Mouse (Mus musculus): ENCODE measurements at regions not wholly inside any gene's neighbourhood (a gene's known extent, or its start where the extent isn't known, plus 50 kb on each side); places are given as distances from the start of the nearest gene placed in this dataset.

GRCm38 (mm10) chr3:102386091-102386490, 83.6 kb upstream of the Ngf start:
- DNase-seq (ENCODE audit: low spot score in 2 of 2): no peak

- no peak for DNase-seq (ENCODE audit: low spot score in 2 of 2)
These were observed 85.1 kb upstream of the Ngf start for GRCm38 (mm10) chr3:102384596-102384995.

- no peak for DNase-seq (ENCODE audit: low spot score in 2 of 2)
These were observed 86.0 kb upstream of the Ngf start for GRCm38 (mm10) chr3:102383671-102384070.

GRCm38 (mm10) chr3:102381683-102382082, 88.0 kb upstream of the Ngf start:
- DNase-seq (ENCODE audit: low spot score in 2 of 2): no peak

- DNase-seq (ENCODE audit: low spot score in 2 of 2): no peak
These were observed 95.2 kb upstream of the Ngf start for GRCm38 (mm10) chr3:102374381-102375060.

GRCm38 (mm10) chr3:102372205-102372899, 97.4 kb upstream of the Ngf start:
- DNase-seq (ENCODE audit: low spot score in 2 of 2): no peak

GRCm38 (mm10) chr3:102366188-102366587, 103.5 kb upstream of the Ngf start:
- no peak for DNase-seq (ENCODE audit: low spot score in 2 of 2)

- no peak for DNase-seq (ENCODE audit: low spot score in 2 of 2)
These were observed 105.3 kb upstream of the Ngf start for GRCm38 (mm10) chr3:102364326-102364935.

- DNase-seq (ENCODE audit: low spot score in 2 of 2): no peak
These were observed 108.9 kb upstream of the Ngf start for GRCm38 (mm10) chr3:102360732-102361280.

GRCm38 (mm10) chr3:102358801-102359200, 110.9 kb upstream of the Ngf start:
- DNase-seq (ENCODE audit: low spot score in 2 of 2): no peak

GRCm38 (mm10) chr3:102357062-102357610, 112.6 kb upstream of the Ngf start:
- no peak for DNase-seq (ENCODE audit: low spot score in 2 of 2)

GRCm38 (mm10) chr3:102355352-102355751, 114.4 kb upstream of the Ngf start:
- DNase-seq (ENCODE audit: low spot score in 2 of 2): no peak

- no peak for DNase-seq (ENCODE audit: low spot score in 2 of 2)
These were observed 114.9 kb upstream of the Ngf start for GRCm38 (mm10) chr3:102354771-102355170.

GRCm38 (mm10) chr3:102353277-102353900, 116.3 kb upstream of the Ngf start:
- no peak for DNase-seq (ENCODE audit: low spot score in 2 of 2)

GRCm38 (mm10) chr3:102346077-102346476, 123.6 kb upstream of the Ngf start:
- no peak for DNase-seq (ENCODE audit: low spot score in 2 of 2)

GRCm38 (mm10) chr3:102345291-102345690, 124.4 kb upstream of the Ngf start:
- no peak for DNase-seq (ENCODE audit: low spot score in 2 of 2)

- DNase-seq (ENCODE audit: low spot score in 2 of 2): no peak
These were observed 129.0 kb upstream of the Ngf start for GRCm38 (mm10) chr3:102340731-102341130.

GRCm38 (mm10) chr3:102337881-102338280, 131.8 kb upstream of the Ngf start:
- no peak for DNase-seq (ENCODE audit: low spot score in 2 of 2)

GRCm38 (mm10) chr3:102336184-102336583, 131.7 kb upstream of the Vangl1 start:
- no peak for DNase-seq (ENCODE audit: low spot score in 2 of 2)

GRCm38 (mm10) chr3:102335146-102335545, 130.7 kb upstream of the Vangl1 start:
- DNase-seq (ENCODE audit: low spot score in 2 of 2): peak in 1 of 2 experiments; percentile 54

GRCm38 (mm10) chr3:102332221-102332620, 127.7 kb upstream of the Vangl1 start:
- no peak for DNase-seq (ENCODE audit: low spot score in 2 of 2)

GRCm38 (mm10) chr3:102319331-102319730, 114.8 kb upstream of the Vangl1 start:
- DNase-seq (ENCODE audit: low spot score in 2 of 2): no peak
